Mouse (Mus musculus): Measurements from ENCODE around the gene 2010111I01Rik.

GRCm38 (mm10) chr13:62980131-62980530 is 15.4 kb downstream of the 2010111I01Rik start:
- TF ChIP-seq CTCF (IDR thresholded peaks at IDR 0.05; ENCODE audit: extremely low read depth, insufficient read depth, insufficient read length, insufficient replicate concordance) (no peak), POLR2A (IDR thresholded peaks at IDR 0.05; ENCODE audit: low read depth, low read length) (no peak)
